In genomic region chr4:138943730-138944129, GRCm38 (mm10) we compare ENCODE assay signal across 8 mouse cellular contexts. TPM values are rescaled to one million over a fixed set of nuclear protein-coding genes. Genes with fewer than 3 reads are reported as not detected.
DNase-seq lines count a peak whose midpoint lies in the region; ATAC-seq and TF ChIP-seq lines count a peak whose summit lies in the region.

No protein-coding gene starts in this region.

- H3K36me3 ChIP-seq in kidney, embryonic 14.5 days (ENCODE audit: control insufficient read depth, insufficient read depth, low read length), result no peaks in the 10 kb centered on the region
- H3K36me3 ChIP-seq in liver, embryonic 13.5 days, result no peaks in the 10 kb centered on the region

- no peak for TF ChIP-seq POLR2A in cortical plate, adult 2 months (IDR thresholded peaks at IDR 0.05; ENCODE audit: extremely low read depth, insufficient read depth, low read length)

- H3K9me3 ChIP-seq in kidney, embryonic 14.5 days (ENCODE audit: control insufficient read depth, low read length), result no peaks in the 10 kb centered on the region
- H3K9me3 ChIP-seq in liver, embryonic 13.5 days (replicated peaks), result no peaks in the 10 kb centered on the region

- H3K27me3 ChIP-seq in kidney, embryonic 14.5 days (ENCODE audit: control insufficient read depth, insufficient read depth, low read length), result no peaks in the 10 kb centered on the region
- no peaks in the 10 kb centered on the region for H3K27me3 ChIP-seq in liver, embryonic 13.5 days

- DNase-seq in urinary bladder, adult 18-20 months (ENCODE audit: low spot score in 2 of 2), result peak; percentile 44 to 55
- no peak for DNase-seq in urinary bladder, adult 2 months (ENCODE audit: low spot score)
- DNase-seq in heart, adult 11 months, result peak; percentile 98
- peak; percentile 68 for DNase-seq in liver, embryonic 13.5 days
- DNase-seq in testis, postnatal 14 days (ENCODE audit: low spot score), result peak; percentile 66

- H3K27ac ChIP-seq in cortical plate, adult 2 months (ENCODE audit: insufficient read depth, low read length), result no peak overlapping the region
- no peak overlapping the region for H3K27ac ChIP-seq in kidney, embryonic 14.5 days (ENCODE audit: low read depth, low read length)
- H3K27ac ChIP-seq in liver, embryonic 13.5 days, result no peak overlapping the region

- 32% methylated on average over 15 of the region's 15 CpGs for WGBS in kidney, embryonic 14.5 days
- 14% methylated on average over 15 of the region's 15 CpGs for WGBS in liver, embryonic 13.5 days (ENCODE audit: insufficient replicate concordance)

- peak overlapping the region; percentile 12; the same call in 1 of the 2 replicates for H3K4me2 ChIP-seq in kidney, embryonic 14.5 days (replicated peaks; ENCODE audit: low read depth, low read length)
- peak overlapping the region; percentile 53 for H3K4me2 ChIP-seq in liver, embryonic 13.5 days

- ATAC-seq in kidney, embryonic 14.5 days (ENCODE audit: low FRiP score, low TSS enrichment), result no peak
- ATAC-seq in liver, embryonic 13.5 days (ENCODE audit: low read depth), result peak; percentile 65
- ATAC-seq in neutrophil, adult 5-6 weeks (ENCODE audit: extremely low read depth, insufficient number of reproducible peaks, low FRiP score, poor library complexity, severe bottlenecking), result peak; percentile 98

- peak; percentile 51 for TF ChIP-seq CTCF in cortical plate, adult 2 months (IDR thresholded peaks at IDR 0.05; ENCODE audit: extremely low read depth, insufficient read depth, low read length)

- H3K4me1 ChIP-seq in cortical plate, adult 2 months (ENCODE audit: control insufficient read depth, insufficient read depth, low read length), result no peaks in the 10 kb centered on the region; the same call in 1 of the 2 replicates
- peaks cover 7% of the 10 kb centered on the region for H3K4me1 ChIP-seq in kidney, embryonic 14.5 days (ENCODE audit: control insufficient read depth, insufficient read depth, low read length)
- H3K4me1 ChIP-seq in liver, embryonic 13.5 days (replicated peaks), result peaks cover 5% of the 10 kb centered on the region

- no peak overlapping the region for H3K4me3 ChIP-seq in cortical plate, adult 2 months (ENCODE audit: insufficient read depth, low read length)
- peak overlapping the region; percentile 17; the same call in 1 of the 2 replicates for H3K4me3 ChIP-seq in kidney, embryonic 14.5 days (ENCODE audit: low read length)
- peak overlapping the region; percentile 50 for H3K4me3 ChIP-seq in liver, embryonic 13.5 days (replicated peaks)

- no peak overlapping the region for H3K9ac ChIP-seq in kidney, embryonic 14.5 days (ENCODE audit: low read depth, low read length)
- 0 out of 2 replicates have a peak overlapping the region, but pooled peaks have one; percentile 11 for H3K9ac ChIP-seq in liver, embryonic 13.5 days

RNA-seq across cellular contexts. Expression of gene Rnf186, which starts 23.2 kb away (rescaled TPM):
- polyA plus RNA-seq in urinary bladder, adult 2 months (2012; rRNA removed), result 0.43 and 0.61 TPM in 2 replicates
- not detected in 2 replicates for polyA plus RNA-seq in cortical plate, adult 2 months (2012; rRNA removed)
- 4.3 and 5.8 TPM in 2 replicates for polyA plus RNA-seq in kidney, embryonic 14.5 days (2014; fragmentation: Nextera tagmentation; extraction: Ambion mirVana)
- polyA plus RNA-seq in liver, embryonic 13.5 days (2015; fragmentation: Nextera tagmentation; extraction: Ambion mirVana), result 0.08 and 0.12 TPM in 2 replicates
- not detected in 2 replicates for total RNA-seq in neutrophil, adult 5-6 weeks (2017)

RNA-seq across cellular contexts. Expression of gene Tmco4, which starts 29.0 kb away (rescaled TPM):
- 28.8 and 31.0 TPM in 2 replicates for polyA plus RNA-seq in urinary bladder, adult 2 months (2012; rRNA removed)
- 2.6 and 3.4 TPM in 2 replicates for polyA plus RNA-seq in cortical plate, adult 2 months (2012; rRNA removed)
- polyA plus RNA-seq in kidney, embryonic 14.5 days (2014; fragmentation: Nextera tagmentation; extraction: Ambion mirVana), result 3.5 and 4.7 TPM in 2 replicates
- polyA plus RNA-seq in liver, embryonic 13.5 days (2015; fragmentation: Nextera tagmentation; extraction: Ambion mirVana), result 1.5 and 1.9 TPM in 2 replicates
- total RNA-seq in neutrophil, adult 5-6 weeks (2017), result 16.5 and 22.1 TPM in 2 replicates

RNA-seq across cellular contexts. Expression of gene Otud3, which starts 30.0 kb away (rescaled TPM):
- polyA plus RNA-seq in urinary bladder, adult 2 months (2012; rRNA removed), result 5.0 and 7.0 TPM in 2 replicates
- 14.7 and 15.1 TPM in 2 replicates for polyA plus RNA-seq in cortical plate, adult 2 months (2012; rRNA removed)
- polyA plus RNA-seq in kidney, embryonic 14.5 days (2014; fragmentation: Nextera tagmentation; extraction: Ambion mirVana), result 3.0 and 4.2 TPM in 2 replicates
- polyA plus RNA-seq in liver, embryonic 13.5 days (2015; fragmentation: Nextera tagmentation; extraction: Ambion mirVana), result 1.6 and 1.9 TPM in 2 replicates
- total RNA-seq in neutrophil, adult 5-6 weeks (2017), result 19.8 and 23.3 TPM in 2 replicates
